Mouse (Mus musculus) CH12.LX (cell line): Measurements from ENCODE around the gene Jkamp.

Experiments used
- CHD1 ChIP-seq: IDR thresholded peaks from 2 replicates; pipeline ENCODE4 v1.6.1; 2012; ENCODE audit warnings: low read depth, low read length, improper control_type of control experiment, inconsistent platforms
- CTCF ChIP-seq, 2 experiments: IDR thresholded peaks in 1 of 2; conservative IDR thresholded peaks in 1 of 2; 2 replicates each; pipeline ENCODE4 v1.5.1; 2011 to 2012; ENCODE audit warnings: low read depth in 2 of 2, low read length in 2 of 2, improper control_type of control experiment in 1 of 2, inconsistent platforms in 1 of 2, mild to moderate bottlenecking in 1 of 2, moderate library complexity in 1 of 2
- HCFC1 ChIP-seq: IDR thresholded peaks from 2 replicates; pipeline ENCODE4 v1.6.1; 2012; ENCODE audit warnings: low read depth, mild to moderate bottlenecking, inconsistent platforms, low read length, improper control_type of control experiment
- JUND ChIP-seq: conservative IDR thresholded peaks from 2 replicates; pipeline ENCODE4 v1.6.1; 2011; ENCODE audit warnings: low read depth, low read length, improper control_type of control experiment
- MAX ChIP-seq: IDR thresholded peaks from 2 replicates; pipeline ENCODE4 v1.6.1; 2011; ENCODE audit warnings: low read length, improper control_type of control experiment
- MAZ ChIP-seq: IDR thresholded peaks from 2 replicates; pipeline ENCODE4 v1.6.1; 2012; ENCODE audit warnings: low read depth, mild to moderate bottlenecking, inconsistent platforms, low read length, improper control_type of control experiment, moderate library complexity
- MXI1 ChIP-seq: IDR thresholded peaks from 2 replicates; pipeline ENCODE4 v1.6.1; 2011; ENCODE audit warnings: mild to moderate bottlenecking, low read depth, low read length, improper control_type of control experiment
- PAX5 ChIP-seq: IDR thresholded peaks from 2 replicates; pipeline ENCODE4 v1.6.1; 2012; ENCODE audit warnings: low read length, inconsistent platforms, mixed read lengths
- POLR2A ChIP-seq: IDR thresholded peaks from 2 replicates; pipeline ENCODE4 v1.6.1; 2011; ENCODE audit warnings: low read depth, mild to moderate bottlenecking, improper control_type of control experiment, low read length
- TBP ChIP-seq: conservative IDR thresholded peaks from 2 replicates; pipeline ENCODE4 v1.6.1; 2011; ENCODE audit warnings: low read depth, low read length, improper control_type of control experiment
- USF1 ChIP-seq: IDR thresholded peaks from 2 replicates; pipeline ENCODE4 v1.6.1; 2014; ENCODE audit warnings: low read depth, mild to moderate bottlenecking, inconsistent platforms, low read length, improper control_type of control experiment
- ZNF384 ChIP-seq: IDR thresholded peaks from 2 replicates; pipeline ENCODE4 v1.6.1; 2012; ENCODE audit warnings: low read depth, low read length, improper control_type of control experiment, inconsistent platforms

DNA sequence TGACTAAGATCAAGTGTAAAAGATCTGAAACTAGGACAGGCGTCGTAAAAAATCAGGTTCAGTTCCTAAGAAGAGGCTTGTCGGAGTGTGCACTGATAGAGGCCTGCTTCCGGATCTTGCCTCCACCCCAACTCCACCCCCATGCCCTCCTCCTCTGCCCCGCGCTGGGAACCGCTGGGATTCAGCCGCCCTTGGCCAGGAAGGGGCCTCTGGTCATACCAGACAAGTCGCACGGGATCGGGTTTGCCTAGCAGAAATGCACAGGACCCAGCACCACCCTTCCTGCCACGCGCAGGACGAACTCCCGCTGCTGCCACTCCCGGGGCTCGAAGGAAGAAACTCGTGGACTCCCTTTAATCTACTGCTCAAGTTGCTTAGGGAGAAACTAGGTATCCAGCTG is 3.0 kb upstream of the Jkamp start:
- no peak for TF ChIP-seq CHD1
- TF ChIP-seq MXI1: no peak
- no peak for TF ChIP-seq HCFC1
- no peak for TF ChIP-seq MAZ
- no peak for TF ChIP-seq USF1
- TF ChIP-seq POLR2A: no peak
- TF ChIP-seq CTCF (conservative IDR thresholded peaks at IDR 0.05 in 1 of 2, IDR thresholded peaks at IDR 0.05 in 1 of 2; ENCODE audit: low read depth in 2 of 2, low read length in 2 of 2): no peak
- no peak for TF ChIP-seq TBP
- no peak for TF ChIP-seq JUND
- TF ChIP-seq PAX5: no peak
- TF ChIP-seq MAX: no peak
- TF ChIP-seq ZNF384: no peak
